Mouse (Mus musculus) G1E (cell line): Measurements from ENCODE around the gene Mtus2.

Source experiments
- CTCF ChIP-seq: IDR thresholded peaks from 2 replicates; pipeline ENCODE4 v1.5.1; 2012; ENCODE audit warnings: low read depth, low read length, inconsistent platforms, mixed read lengths
- GATA1 ChIP-seq: IDR thresholded peaks from 2 replicates; pipeline ENCODE4 v1.6.1; 2012; ENCODE audit warnings: borderline replicate concordance, low read length, inconsistent platforms, mixed read lengths
- GATA2 ChIP-seq: IDR thresholded peaks from 2 replicates; pipeline ENCODE4 v1.6.1; 2012; ENCODE audit warnings: low read depth, low read length, inconsistent platforms, borderline replicate concordance
- TAL1 ChIP-seq: conservative IDR thresholded peaks from 2 replicates; pipeline ENCODE4 v1.6.1; 2012; ENCODE audit warnings: low read depth, low read length, inconsistent platforms, mixed read lengths

DNA sequence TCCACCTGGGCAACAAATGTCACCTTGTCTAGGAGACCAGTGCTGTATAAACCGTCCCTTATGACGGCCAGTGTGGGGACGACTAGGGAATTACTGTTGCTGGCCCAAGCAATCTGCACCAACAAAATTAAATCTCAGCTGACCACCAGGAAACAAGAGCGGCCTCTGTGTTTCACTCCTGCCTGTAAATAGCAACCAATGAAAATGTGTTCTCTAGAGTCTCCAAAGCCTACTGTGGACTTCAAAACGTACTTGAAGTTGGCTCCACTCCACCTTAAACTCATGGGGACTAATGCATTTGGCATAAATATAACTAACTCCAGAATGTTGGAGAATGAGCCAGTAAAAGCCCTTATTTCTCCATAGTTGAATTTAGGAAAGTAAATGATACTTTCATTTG lies 387.3 kb downstream of the Mtus2 start:
- no peak for TF ChIP-seq CTCF
- no peak for TF ChIP-seq GATA1
- TF ChIP-seq TAL1 = no peak
- no peak for TF ChIP-seq GATA2
